Mouse (Mus musculus): Measurements from ENCODE around the gene Ets2.
"Not testable (repeated sequence)": the region's sequence is repeated elsewhere in the genome, so short reads cannot be mapped to it uniquely, and the experiment has no call there.

Gene Ets2

DNA sequence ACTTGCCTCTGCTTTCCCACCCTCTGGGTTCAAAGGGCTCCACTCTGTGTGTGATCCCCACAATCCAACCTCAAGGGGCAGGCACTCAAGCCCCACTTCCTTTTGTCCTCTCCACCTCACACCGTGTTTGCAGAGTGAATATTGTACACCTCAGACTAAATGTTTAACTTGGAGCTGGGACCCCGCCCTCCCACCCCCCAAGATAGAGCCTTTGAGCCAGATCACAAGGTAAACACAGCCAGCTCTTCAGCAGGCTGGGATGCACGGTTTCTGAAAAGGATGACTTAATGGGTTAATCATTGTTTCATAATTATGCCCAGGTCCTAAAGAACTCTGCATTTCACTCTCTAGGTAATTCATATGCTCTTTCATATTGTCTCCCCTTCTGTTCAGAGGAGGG lies 2.2 kb upstream of the Ets2 start:
- DNase-seq (ENCODE audit: low spot score), result no peak

DNA sequence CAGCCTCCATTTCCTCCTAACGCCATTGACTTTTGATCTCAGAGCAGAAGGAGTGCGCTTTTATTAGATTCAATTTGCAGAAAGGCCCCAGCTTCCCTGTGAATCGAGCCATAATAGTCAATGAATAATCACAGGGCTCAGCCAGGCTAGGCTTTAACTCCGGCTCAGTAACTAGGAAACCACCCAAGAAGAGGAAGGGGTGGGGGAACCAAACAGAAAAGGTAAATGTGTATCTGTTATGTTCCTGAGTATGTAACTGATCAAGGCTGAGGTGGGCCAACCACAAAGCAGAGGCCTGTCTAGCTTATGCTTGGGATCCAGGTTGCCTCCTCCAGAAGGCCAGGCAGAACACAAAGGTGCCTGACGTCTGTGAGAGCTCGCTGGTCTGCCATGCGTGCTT lies 1.7 kb upstream of the Ets2 start:
- no peak for DNase-seq (ENCODE audit: low spot score)

DNA sequence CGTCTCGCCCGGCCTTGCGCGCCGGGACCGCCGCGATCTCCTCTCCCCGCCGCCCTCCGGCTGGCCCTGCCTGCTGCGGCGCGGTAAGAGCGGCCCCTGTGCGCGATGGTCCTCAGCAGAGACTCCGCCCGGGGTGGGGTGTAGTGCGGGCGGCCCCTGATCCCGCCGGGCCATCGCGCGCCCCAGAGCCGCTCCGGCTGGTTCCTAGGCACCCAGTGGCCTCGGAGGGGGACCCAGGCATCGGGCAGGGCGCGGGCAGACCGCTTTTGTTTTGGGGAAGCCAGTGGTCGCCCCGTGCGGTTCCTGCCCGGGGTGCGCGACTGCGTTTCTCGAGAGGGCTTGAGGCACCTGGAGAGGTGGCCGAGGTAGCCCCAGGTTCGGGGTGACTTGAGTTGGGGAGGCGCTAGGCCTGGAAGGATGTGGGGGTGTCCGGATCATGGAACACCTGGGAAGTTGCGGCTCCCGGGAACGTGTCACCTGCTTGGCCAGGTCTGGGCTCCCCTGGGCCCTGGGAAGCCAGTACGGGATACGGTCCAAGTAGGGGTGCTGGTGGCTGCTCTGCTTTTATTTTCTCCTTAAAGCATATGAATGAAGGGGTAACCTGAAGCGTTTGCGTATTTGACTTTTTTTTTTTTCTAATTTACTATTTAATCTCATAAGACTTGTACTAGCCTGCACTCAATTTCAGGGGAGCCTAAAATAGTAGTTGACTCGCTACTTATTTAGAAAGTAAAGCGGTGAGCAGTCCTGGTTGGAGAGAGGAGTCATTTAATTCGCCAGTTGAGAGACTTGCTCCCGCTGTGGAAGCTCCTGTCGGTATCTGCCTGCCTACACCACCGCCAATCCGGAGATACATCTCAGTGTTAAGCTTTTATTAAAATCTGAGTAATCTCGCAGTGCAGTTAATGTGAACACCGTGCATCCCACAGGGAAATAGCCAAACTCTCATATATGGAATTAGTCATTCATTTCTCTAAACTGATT lies 979 bp downstream of the Ets2 start:
- peak; percentile 37 for DNase-seq (ENCODE audit: low spot score)

DNA sequence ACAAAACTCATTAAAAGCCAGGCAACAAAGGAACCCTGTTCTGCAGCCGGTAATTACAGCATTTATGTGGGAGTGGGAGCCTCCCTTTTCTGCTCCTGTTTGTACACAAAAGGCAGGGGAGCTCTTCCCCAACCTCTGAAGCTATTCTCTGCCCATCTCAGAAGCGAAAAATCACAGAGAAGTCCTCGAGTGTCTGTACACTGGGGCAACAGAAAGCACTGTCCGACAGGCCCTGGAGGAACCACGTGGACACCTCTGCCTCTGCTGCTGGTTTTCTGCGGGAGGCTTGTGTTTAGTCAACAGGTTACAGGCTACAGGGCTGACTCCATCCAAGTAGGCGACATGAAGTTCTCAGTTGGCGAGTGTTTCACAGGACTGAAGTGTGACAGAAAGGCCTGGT lies 2.1 kb downstream of the Ets2 start:
- no peak for DNase-seq (ENCODE audit: low spot score)

DNA sequence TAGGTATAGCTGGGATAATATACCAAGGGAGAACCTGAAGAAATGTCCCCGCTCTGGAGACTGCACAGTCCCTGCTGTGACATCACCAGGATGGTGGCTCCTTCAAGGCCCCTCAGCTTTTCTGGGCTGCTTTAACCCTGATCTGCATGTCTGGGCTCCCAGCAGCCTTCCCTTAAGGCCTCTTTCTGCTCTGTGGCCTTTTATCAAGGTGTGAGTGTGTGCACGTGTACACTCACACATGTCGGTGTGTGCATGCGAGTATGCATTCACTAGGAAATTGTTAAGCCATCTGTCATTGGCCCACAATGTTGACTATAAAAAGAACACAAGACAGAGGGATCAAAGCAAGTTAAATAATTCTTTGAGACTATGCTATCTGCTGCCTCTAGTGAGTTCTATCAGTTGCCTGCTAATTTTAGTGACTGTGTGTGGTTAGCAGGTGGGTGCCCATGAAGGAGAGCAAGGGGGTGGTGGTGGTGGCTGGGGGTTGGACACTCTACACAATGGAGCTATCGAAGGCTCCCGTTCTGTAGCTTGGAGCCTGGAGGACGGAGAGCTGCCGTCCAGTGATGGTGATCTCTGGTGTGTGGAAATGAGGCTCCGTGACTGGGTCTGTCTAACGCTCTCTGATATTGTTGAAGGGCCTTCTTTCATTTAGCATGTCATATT lies 2.9 kb downstream of the Ets2 start:
- no peak for DNase-seq (ENCODE audit: low spot score)

DNA sequence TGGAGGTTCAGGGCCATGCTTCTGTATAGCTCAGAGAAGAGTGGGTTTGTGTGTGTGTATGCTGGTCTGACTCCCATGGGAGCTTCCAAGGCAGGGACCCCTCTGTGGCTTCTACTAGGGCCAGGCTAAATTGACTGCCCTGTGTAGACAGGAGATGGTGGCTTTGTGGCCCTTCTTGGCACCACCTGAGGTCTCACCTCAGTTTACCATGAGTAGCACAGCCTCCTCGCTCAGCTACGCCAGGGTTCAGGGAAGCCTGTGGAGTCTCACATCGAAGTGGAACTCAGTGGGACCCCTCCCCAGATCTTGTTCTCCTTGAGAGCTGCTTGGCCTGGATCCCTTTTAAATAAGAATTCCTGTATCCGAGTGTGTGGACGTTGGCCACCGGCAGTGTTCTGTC lies 3.9 kb downstream of the Ets2 start:
- no peak for DNase-seq (ENCODE audit: low spot score)

DNA sequence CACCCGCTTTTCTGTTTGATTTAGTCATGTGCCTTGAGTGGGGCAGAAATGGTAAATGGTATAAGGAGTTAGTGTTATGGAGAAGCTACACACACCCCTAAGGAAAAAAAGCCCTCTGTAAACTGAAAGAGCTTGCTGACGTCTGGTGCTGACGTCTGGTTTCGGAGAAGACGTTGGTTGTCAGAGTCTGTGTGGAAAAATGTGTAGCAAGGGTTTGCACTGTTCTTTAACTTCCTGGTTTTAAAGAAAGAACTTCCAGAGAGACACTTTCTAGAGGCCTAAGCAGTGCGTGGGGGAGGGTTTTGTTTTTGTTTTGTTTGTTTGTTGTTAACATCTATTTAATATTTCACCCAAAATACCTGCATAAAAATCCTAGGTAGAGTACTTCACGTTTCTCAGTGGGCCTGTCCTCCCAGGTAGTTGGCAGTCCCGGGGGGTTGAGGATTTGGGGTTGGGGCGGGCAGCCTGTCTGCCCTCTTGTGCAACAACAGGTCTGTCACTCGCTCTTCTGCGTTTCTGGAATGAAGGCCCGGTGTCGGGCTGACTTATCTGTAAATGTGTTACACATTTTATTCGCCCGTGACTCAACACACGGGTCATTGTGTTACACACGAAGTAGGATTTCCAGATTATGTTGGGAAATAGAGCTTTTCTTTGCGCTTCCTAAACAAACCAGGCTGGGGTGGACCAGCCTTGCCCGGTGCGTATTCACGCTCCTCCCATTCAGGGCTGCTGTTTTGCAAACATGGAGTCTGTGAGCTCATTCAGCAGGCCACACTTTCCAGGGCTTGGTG lies 6.5 kb downstream of the Ets2 start:
- no peak for DNase-seq (ENCODE audit: low spot score)

DNA sequence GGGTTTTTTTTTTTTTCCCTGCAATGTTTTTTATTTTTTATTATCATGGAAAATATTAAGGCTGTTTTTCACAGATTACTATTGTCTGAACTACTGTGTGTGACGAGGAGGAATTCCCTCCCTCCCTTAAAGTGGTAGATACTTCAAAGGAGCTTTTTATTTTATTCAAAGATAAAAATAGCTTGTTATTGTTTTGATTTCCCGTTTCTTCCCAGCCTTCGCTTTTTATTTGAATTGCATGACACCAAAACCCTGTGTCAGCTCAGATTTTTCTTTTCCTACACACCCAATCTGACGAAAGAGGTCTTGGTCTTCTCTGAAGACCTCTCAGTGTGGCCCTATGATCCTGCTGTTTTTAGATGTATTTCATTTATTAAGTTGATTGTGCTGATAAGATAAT lies 7.3 kb downstream of the Ets2 start:
- DNase-seq (ENCODE audit: low spot score), result no peak

DNA sequence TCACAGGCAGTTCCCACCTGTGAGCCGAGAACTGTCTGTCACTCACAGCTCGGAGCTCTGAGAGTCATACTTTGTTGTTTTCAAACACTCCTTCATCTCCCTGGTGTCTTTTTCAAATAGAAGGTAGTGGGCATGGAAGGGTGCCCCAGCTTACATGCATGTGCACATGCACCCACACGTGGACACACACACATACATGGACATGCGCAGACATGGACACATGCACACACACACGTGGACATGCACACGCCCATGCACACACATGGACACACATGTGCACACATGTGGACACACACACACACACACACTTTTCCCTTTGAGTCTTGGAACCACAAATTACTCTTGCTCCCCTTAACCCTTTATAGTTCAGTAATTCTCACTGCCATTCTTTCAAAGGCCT lies 8.3 kb downstream of the Ets2 start:
- no peak for DNase-seq (ENCODE audit: low spot score)

DNA sequence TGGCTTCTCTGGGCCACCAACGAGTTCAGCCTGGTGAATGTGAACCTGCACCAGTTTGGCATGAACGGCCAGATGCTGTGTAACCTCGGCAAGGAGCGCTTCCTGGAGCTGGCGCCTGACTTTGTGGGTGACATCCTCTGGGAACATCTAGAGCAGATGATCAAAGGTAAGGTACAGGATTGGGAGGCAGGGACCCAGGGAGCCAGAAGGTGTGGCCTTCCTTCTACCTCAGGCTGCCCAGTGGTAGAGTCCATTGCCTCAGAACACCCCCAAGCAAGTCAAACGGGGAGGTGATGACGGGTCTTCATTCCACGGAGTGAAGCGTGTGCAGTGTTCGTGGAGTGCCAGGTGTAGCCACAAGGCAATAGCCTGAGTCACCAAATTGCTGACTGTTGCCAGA lies 10.2 kb downstream of the Ets2 start:
- no peak for DNase-seq (ENCODE audit: low spot score)

DNA sequence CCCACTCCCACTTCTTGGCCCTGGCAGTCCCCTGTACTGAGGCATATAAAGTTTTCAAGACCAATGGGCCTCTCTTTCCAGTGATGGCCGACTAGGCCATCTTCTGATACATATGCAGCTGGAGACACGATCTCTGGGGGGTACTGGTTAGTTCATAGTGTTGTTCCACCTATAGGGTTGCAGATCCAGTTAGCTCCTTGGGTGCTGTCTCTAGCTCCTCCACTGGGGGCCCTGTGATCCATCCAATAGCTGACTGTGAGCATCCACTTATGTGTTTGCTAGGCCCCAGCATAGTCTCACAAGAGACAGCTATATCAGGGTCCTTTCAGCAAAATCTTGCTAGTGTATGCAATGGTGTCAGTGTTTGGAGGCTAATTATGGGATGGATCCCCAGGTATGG lies 11.2 kb downstream of the Ets2 start:
- not testable (repeated sequence) for DNase-seq (ENCODE audit: low spot score)

DNA sequence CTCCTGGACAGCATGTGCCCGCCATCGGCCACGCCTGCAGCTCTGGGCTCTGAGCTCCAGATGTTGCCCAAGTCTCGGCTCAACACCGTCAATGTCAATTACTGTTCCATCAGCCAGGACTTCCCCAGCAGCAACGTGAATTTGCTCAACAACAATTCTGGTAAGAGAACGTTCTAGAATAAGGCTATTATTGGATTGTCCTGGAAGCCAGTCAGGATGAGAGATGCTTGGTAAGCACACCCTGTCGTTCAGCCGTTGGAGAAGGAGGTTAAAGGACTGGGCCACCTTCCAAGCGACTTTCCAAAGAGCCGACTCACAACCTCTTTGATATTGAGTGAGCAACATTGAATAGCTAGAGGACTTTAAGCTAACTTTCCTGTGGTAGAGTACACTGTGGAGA lies 13.2 kb downstream of the Ets2 start:
- no peak for DNase-seq (ENCODE audit: low spot score)

DNA sequence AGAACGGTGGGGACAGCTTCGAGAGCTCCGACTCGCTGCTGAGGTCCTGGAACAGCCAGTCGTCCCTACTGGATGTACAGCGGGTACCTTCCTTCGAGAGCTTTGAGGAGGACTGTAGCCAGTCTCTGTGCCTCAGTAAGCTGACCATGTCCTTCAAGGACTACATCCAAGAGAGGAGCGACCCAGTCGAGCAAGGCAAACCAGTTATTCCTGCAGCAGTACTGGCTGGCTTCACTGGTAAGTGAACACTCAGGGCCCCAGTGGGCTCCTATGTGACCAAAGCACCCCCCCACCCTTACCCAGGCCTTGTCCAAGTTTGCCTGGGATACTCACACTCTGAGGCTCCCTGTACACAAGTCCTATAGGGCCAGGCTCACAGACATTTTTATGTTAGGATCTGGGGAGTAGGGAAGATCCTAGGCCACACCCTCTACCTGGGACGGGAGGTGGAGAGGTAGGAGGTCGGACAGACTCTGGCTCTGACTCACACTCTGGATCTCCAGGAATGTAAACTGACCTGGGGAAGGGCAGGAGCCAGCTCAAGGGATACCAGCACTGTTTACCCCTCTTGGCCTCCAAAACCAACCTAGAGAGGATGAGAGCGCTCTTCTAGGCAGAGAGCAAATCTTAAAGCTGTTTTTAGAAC lies 14.3 kb downstream of the Ets2 start:
- no peak for DNase-seq (ENCODE audit: low spot score)

DNA sequence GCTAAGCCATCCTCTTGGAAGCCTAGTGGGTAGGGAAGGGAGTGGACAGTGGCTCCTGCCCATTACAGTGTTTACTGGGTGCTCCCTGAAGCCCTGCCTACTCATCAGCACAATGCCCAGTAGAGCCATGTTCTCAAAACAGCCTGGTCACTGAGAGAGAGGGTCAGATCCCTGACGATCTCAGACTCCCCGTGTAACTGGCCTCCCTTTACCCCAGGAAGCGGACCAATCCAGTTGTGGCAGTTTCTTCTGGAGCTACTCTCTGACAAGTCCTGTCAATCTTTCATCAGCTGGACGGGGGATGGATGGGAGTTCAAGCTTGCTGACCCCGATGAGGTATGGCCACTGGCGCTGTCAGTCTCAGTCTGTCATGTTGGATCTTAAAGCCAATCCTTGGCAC lies 15.8 kb downstream of the Ets2 start:
- no peak for DNase-seq (ENCODE audit: low spot score)

DNA sequence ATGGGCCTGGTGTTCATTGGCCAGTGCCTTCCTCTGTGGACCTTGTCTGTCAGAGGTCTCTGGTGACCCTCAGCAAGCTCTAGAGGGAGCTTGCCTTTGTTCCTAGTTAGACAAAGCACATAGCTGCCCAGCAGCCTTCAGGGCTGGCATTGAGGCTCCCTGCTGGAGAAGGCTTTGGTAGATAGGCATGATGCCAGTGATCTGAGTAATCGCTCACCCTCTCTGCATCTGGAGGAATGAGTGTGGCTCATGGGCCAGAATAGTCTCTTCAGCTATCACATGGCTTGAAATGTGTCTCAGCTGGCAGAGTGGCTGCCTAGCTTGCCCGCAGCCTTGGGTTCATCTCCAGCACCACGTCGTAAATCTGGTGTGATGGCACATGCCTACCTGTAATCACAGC lies 16.2 kb downstream of the Ets2 start:
- no peak for DNase-seq (ENCODE audit: low spot score)

DNA sequence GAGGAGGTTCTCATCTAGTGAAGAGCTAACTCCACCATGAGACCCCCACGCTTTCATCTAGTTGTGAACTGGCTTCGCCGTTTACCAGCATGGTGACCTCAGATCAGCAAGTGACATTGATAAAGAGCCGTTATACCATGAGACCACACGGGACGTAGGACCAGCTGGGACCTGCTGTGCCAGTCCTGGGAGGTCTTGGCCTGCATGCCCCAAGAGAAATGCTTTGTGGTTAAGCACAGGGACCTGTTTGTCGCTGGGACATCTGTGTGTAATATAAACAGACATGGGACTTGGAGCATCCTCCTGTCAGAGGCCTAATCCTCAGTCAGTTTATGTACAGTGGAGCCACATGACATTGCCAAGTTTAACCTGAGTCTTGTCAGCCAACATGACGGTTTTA lies 18.7 kb downstream of the Ets2 start:
- no peak for DNase-seq (ENCODE audit: low spot score)

DNA sequence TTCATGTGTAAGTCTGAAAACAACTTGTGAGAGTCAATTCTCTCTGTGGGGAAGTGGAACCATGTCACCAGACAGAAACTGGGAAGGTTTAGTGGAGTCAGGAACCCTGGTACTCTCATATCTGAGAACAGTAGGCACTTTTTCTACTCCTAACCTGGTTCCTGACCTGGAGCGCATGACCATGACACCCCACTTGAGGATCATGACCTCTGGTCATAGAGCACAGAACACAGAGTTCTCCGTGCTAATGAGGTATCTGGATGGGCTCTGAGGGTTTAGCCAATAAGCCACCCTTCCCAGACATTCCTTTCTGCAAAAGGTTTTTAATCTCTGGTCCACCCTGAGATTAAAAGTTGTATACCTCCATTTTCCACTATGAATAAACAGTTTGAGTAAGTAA lies 22.4 kb downstream of the Ets2 start:
- no peak for DNase-seq (ENCODE audit: low spot score)

DNA sequence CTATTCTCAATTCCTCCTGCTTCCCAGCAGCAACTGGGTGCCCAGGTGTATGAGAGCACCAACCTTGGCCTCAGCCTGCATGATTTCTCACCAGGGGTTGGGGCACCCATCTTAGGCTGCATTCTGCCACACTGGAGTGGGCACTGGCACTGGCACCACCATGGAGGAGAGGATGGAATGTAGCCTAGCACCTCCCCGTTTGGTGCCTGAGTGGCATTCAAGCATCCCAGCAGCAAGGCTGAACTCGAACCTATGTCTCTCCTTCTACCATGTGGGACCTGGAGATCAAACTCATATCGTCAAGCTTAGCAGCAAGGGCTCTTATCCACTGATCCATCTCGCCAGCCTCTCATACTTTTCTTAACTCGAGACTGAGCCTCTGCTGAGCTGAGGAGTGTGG lies 22.9 kb downstream of the Ets2 start:
- no peak for DNase-seq (ENCODE audit: low spot score)

DNA sequence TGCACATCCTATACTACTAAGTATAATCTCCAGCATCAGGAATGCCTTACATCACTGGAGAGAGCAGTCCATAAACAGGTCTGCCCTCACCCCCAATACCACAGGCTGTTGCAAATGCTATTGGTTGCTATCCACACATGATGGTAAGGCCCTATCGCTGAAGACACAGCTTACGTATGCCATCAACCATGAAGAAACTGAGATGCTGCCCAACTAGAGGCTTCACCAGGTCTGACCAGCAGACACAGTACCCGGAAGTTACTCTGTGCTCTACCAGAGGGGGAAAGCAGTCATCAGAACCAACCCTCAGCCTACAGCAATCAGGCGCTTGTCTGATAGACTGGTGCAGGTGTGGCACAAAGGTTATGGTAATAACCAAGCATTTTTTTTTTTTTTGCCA lies 24.9 kb downstream of the Ets2 start:
- DNase-seq (ENCODE audit: low spot score), result no peak

DNA sequence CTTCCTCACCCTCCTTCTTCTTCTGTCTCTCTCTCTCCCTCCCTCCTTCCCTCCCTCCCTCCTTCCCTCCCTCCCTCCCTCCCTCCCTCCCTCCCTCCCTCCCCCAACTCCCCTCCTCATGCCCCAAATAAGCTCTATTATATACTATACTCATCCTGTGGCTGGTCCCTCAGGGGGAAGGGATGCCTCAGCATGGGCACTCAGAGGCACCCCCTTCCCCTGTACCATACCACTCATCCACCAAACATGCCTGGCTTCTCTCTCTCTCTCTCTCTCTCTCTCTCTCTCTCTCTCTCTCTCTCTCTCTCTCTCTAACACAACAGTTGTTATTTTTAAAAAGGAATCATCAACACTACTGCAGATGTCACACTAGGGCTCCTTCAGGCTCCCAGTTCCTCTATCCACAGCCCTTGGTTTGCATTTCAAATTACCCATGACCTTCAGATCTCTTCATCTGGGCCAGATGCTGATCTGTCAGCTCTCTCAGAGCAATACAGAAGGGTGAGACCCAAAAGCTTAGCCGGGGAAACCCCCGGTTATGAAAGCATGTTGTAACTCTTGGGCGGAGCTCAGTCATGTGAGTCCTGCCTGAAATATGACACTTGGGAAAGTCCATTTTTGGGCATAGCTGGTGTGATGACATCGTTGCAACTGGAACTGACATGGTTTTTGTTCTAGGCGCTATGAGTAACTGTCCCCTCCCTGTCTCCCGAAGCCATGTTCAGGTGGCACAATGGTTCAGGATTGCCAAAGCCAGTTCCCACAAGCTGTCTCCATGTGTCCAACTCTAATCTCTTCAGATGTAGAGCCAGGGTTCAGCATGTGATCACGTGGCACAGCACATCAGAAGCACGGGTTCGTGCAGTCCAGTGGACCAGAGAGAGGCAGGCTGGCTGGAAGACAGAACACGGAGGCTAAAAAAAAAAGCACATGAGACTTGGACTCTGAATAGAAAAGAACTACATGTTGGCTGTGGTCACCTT lies 26.9 kb downstream of the Ets2 start:
- no peak for DNase-seq (ENCODE audit: low spot score)

DNA sequence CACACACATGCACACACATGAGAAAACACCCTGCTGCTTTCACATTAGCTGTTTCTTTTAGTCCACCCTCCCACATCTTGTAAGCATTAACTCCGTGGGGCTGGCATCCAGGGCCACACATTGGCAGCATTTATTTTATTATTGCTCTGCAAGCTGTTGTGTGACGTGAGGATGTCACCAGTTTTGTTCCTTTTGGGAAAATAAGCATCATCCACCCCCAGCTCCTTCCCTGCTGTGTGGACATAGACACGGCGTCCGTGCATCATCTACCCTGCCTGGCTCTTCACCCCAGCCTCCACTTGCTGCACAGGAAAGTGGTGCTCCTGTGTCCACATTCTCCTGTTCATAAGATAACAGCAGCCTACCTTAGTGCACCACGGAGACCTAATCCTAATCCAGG lies 27.9 kb downstream of the Ets2 start:
- DNase-seq (ENCODE audit: low spot score), result no peak

Data from ovary, postnatal 14 days (tissue).